Mouse (Mus musculus) cerebellum, adult 11-12 months (tissue): Measurements from ENCODE around the gene Aqp2.

ENCODE experiments used
- DNase-seq: peaks from one replicate; pipeline ENCODE4 v3.0.0; 2022

Aqp2 gene

GRCm38 (mm10) chr15:99578802-99579485 is at the start of gene Aqp2:
Gene Aqp2 (plus strand): TSS chr15:99579055.
- peak; percentile 60 for DNase-seq

GRCm38 (mm10) chr15:99531146-99531545 is 47.7 kb upstream of the Aqp2 start:
- peak; percentile 68 for DNase-seq

- DNase-seq: peak; percentile 10
These were observed 46.8 kb upstream of the Aqp2 start for GRCm38 (mm10) chr15:99532023-99532422.

GRCm38 (mm10) chr15:99536889-99537862 is 41.7 kb upstream of the Aqp2 start:
- no peak for DNase-seq

GRCm38 (mm10) chr15:99539891-99540290 is 39.0 kb upstream of the Aqp2 start:
- no peak for DNase-seq

GRCm38 (mm10) chr15:99544047-99544446 is 34.8 kb upstream of the Aqp2 start:
- no peak for DNase-seq

- DNase-seq: no peak
These were observed 32.3 kb upstream of the Aqp2 start for GRCm38 (mm10) chr15:99546596-99546995.

- DNase-seq: no peak
These were observed 31.1 kb upstream of the Aqp2 start for GRCm38 (mm10) chr15:99547732-99548131.

GRCm38 (mm10) chr15:99549901-99550300 is 29.0 kb upstream of the Aqp2 start:
- DNase-seq: no peak

- DNase-seq: no peak
These were observed 25.1 kb upstream of the Aqp2 start for GRCm38 (mm10) chr15:99553767-99554166.

- no peak for DNase-seq
These were observed 19.9 kb upstream of the Aqp2 start for GRCm38 (mm10) chr15:99558947-99559346.

GRCm38 (mm10) chr15:99560246-99560645 is 18.6 kb upstream of the Aqp2 start:
- DNase-seq: no peak

- no peak for DNase-seq
These were observed 11.5 kb upstream of the Aqp2 start for GRCm38 (mm10) chr15:99567371-99567770.

- DNase-seq: no peak
These were observed 10.2 kb upstream of the Aqp2 start for GRCm38 (mm10) chr15:99568682-99569081.

GRCm38 (mm10) chr15:99569123-99569522 is 9.7 kb upstream of the Aqp2 start:
- DNase-seq: no peak

- no peak for DNase-seq
These were observed 4.8 kb downstream of the Aqp2 start for GRCm38 (mm10) chr15:99583463-99584344.

GRCm38 (mm10) chr15:99584407-99585202 is 5.8 kb downstream of the Aqp2 start:
- DNase-seq: no peak

GRCm38 (mm10) chr15:99585741-99586140 is 6.9 kb downstream of the Aqp2 start:
- DNase-seq: no peak

- no peak for DNase-seq
These were observed 7.7 kb downstream of the Aqp2 start for GRCm38 (mm10) chr15:99586525-99586924.

- no peak for DNase-seq
These were observed 10.4 kb downstream of the Aqp2 start for GRCm38 (mm10) chr15:99589237-99589636.

- no peak for DNase-seq
These were observed 10.8 kb downstream of the Aqp2 start for GRCm38 (mm10) chr15:99589704-99590103.
